Mouse (Mus musculus): ENCODE data around the gene Lrrc45. TPM values are rescaled to one million over a fixed set of nuclear protein-coding genes. Genes with fewer than 3 reads are reported as not detected.
"Not testable (repeated sequence)": the region's sequence is repeated elsewhere in the genome, so short reads cannot be mapped to it uniquely, and the experiment has no call there.

Gene Lrrc45
- polyA plus RNA-seq (2015; fragmentation: Nextera tagmentation; extraction: Ambion mirVana): 5.1 and 5.4 TPM in 2 replicates

DNA sequence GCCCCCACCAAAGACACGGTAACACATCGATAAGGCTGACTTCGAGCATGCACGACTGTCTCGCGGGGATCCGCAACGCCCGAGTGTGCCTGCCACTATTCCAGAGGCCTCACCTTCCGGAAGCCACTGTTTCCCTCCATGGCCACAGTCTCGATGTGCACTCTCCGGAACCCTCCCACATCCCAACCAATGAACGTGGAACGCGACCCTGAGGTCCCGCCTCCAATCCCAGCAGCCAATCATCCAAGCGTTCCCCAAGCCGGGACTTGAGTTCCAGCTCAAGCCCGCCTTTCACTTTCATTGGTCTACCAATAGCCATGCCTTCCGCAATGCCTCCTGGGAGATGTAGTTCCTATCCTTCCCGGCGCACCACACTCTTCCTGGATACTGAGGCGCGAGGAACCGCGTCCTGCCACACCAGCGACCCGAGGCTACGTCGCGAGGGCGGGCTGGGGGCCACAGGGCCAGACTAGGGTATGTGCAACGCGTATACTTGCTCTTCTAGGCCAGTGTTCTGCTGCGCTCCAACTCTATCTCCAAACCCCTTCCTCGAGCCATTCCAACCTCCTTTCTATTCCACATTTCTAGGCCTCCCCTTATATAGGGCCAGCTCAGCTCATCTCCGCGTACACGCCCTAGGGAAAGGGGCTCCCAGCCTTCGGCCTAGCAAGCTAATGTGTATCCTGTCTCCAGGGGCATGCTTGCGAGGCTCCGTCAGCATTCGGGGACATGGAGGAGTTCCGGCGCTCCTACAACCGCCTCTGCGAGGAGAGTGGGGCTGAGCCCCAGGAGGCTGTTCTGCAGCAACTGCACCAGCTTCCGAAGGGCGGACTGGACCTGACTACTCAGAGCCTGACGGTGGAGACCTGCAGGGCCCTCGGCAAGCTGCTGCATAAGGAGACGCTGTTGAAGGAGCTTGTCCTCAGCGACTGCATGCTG is at the start of gene Lrrc45, which contains the start of gene Cenpx:
Gene Lrrc45, plus strand, starts transcription at position 346 of the 939 bp plus-strand sequence.
Gene Cenpx, minus strand, starts transcription at position 159 of the 939 bp plus-strand sequence.
- WGBS (ENCODE audit: insufficient replicate concordance): 2% methylated on average over 52 of the region's 53 CpGs

DNA sequence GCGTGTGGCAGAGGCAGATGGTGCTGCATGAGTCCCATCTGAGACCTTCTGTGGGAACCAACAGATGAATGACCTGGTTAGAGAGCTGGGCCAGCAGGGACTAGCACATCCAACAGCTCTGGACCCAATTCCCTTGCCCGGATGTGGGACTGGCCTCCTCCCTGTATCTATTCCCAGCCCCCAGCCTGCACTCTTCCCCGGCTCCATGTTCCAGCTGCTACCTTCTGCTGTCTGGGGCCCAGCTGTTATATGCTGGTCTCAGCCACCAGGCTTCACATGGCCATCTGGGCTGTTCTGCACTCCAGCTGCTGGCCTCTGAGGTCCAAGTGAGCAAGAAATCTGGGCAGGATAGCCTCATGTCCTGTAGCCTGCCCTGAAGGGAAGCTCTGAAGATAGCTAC is 48.3 kb upstream of the Lrrc45 start:
- H3K4me2 ChIP-seq (ENCODE audit: low read depth, low read length): no peak overlapping the region
- DNase-seq (no peak), ATAC-seq (no peak)
- H3K9me3 ChIP-seq (ENCODE audit: low read length): no peaks in the 10 kb centered on the region
- 88% methylated on average over 3 of the region's 3 CpGs for WGBS (ENCODE audit: insufficient replicate concordance)
- peaks cover 7% of the 10 kb centered on the region for H3K4me1 ChIP-seq (ENCODE audit: insufficient read depth)
- TF ChIP-seq EP300 (IDR thresholded peaks at IDR 0.05; ENCODE audit: low read depth): no peak
- TF ChIP-seq CTCF (IDR thresholded peaks at IDR 0.05; ENCODE audit: low read depth): no peak
- peaks cover 41% of the 10 kb centered on the region for H3K27me3 ChIP-seq (ENCODE audit: insufficient read depth, low read length)
- H3K27ac ChIP-seq (ENCODE audit: low read depth): no peak overlapping the region
- H3K4me3 ChIP-seq (ENCODE audit: low read depth, low read length): no peak overlapping the region
- no peaks in the 10 kb centered on the region for H3K36me3 ChIP-seq (replicated peaks; ENCODE audit: insufficient read depth, low read length)
- no peak overlapping the region for H3K9ac ChIP-seq (replicated peaks)

More for the DNA sequence above, at the start of gene Lrrc45, which contains the start of gene Cenpx:
- no peaks in the 10 kb centered on the region for H3K27me3 ChIP-seq (ENCODE audit: insufficient read depth, low read length)
- ATAC-seq (peak; percentile 95), DNase-seq (peak; percentile 96)
- peak within 1 kb of the TSS; percentile 67 for H3K4me3 ChIP-seq (ENCODE audit: low read depth, low read length)
- peak within 1 kb of the TSS; percentile 70 for H3K9ac ChIP-seq (replicated peaks)
- H3K27ac ChIP-seq (ENCODE audit: low read depth): peak within 1 kb of the TSS; percentile 84
- H3K4me1 ChIP-seq (ENCODE audit: insufficient read depth): peaks cover 15% of the 10 kb centered on the region
- peaks cover 18% of the 10 kb centered on the region for H3K36me3 ChIP-seq (replicated peaks; ENCODE audit: insufficient read depth, low read length)
- H3K9me3 ChIP-seq (ENCODE audit: low read length): no peaks in the 10 kb centered on the region
- TF ChIP-seq EP300 (IDR thresholded peaks at IDR 0.05; ENCODE audit: low read depth) (no peak), CTCF (IDR thresholded peaks at IDR 0.05; ENCODE audit: low read depth) (no peak)
- H3K4me2 ChIP-seq (ENCODE audit: low read depth, low read length): peak within 1 kb of the TSS; percentile 99

DNA sequence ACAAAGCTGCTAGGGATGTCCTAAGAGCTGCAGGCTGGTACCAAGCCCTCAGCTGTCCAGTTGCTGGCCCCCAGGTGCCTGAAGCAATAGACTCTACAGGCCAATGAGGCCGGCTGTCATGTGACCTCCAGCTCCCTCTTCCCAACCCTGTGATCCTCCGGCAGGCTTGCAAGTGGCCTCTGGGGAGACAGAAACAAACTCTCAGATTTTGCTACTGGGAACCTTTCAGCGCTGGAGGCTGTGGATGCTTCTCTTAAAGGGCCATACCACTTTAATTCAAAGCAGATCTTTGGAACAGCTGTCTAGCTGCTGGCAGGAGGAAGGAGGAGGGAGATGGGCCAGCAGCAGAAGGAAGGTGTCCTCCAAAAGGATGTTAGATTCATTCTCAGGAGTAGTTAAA is 47.1 kb upstream of the Lrrc45 start:
- TF ChIP-seq EP300 (IDR thresholded peaks at IDR 0.05; ENCODE audit: low read depth) (no peak), CTCF (IDR thresholded peaks at IDR 0.05; ENCODE audit: low read depth) (no peak)
- H3K36me3 ChIP-seq (replicated peaks; ENCODE audit: insufficient read depth, low read length): no peaks in the 10 kb centered on the region
- ATAC-seq: no peak
- H3K27me3 ChIP-seq (ENCODE audit: insufficient read depth, low read length): peaks cover 29% of the 10 kb centered on the region
- DNase-seq: no peak
- WGBS (ENCODE audit: insufficient replicate concordance): 24% methylated on average over 3 of the region's 3 CpGs
- no peak overlapping the region for H3K4me3 ChIP-seq (ENCODE audit: low read depth, low read length)
- H3K4me1 ChIP-seq (ENCODE audit: insufficient read depth): no peaks in the 10 kb centered on the region
- H3K27ac ChIP-seq (ENCODE audit: low read depth): no peak overlapping the region
- no peak overlapping the region for H3K4me2 ChIP-seq (ENCODE audit: low read depth, low read length)
- no peak overlapping the region for H3K9ac ChIP-seq (replicated peaks)
- H3K9me3 ChIP-seq (ENCODE audit: low read length): no peaks in the 10 kb centered on the region

DNA sequence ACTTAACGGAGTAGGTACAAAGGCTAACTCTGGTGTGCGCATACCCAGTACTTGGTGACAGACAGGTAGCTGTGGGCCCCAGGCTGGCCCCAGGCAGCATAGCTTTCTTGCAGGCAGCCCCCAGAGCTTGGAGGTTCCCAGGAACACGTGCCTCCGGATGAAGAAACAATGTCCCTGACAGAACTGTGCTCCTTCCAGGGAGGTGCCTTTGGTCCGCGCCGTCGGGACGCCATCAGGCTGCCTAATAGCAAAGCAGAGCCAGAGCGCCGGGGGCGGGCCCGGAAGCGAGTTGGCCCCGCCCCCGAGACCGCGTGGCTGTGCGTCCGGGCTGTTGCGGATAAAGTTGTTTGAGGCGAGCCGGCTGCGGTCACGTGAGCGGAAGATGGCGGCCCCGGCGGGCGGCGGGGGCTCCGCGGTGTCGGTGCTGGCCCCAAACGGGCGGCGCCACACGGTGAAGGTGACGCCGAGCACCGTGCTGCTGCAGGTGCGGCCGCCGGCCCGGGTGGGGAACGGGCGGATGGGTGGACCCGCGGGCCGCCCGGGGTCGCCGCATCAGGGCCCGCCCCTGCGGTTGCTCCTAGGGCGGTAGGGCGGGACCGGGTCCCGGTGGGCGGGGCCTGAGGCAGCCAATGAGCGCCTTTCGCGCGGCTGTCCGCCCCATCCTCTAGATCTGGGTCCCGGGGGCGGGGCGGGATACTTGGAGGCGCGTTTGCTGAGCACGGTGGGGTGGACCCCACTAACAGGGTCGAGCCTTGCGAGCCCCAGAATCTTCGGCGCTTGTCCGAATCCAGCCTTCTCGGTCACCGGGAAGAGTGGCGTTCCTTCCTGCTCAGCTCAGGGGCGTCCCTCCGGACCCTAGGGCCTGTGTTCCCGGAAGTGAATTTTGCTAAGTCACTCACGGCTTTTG is 40.8 kb upstream of the Lrrc45 start, which contains the start of gene Aspscr1:
Gene Aspscr1, plus strand, starts transcription at position 287 of the 907 bp plus-strand sequence.
- Histone ChIP-seq H3K9ac (replicated peaks) (peak within 1 kb of the TSS; percentile 71), H3K4me1 (ENCODE audit: insufficient read depth) (peaks cover 37% of the 10 kb centered on the region), H3K27me3 (ENCODE audit: insufficient read depth, low read length) (no peaks in the 10 kb centered on the region), H3K4me2 (ENCODE audit: low read depth, low read length) (peak within 1 kb of the TSS; percentile 79), H3K4me3 (ENCODE audit: low read depth, low read length) (peak within 1 kb of the TSS; percentile 75), H3K27ac (ENCODE audit: low read depth) (peak within 1 kb of the TSS; percentile 83), H3K9me3 (ENCODE audit: low read length) (no peaks in the 10 kb centered on the region), H3K36me3 (replicated peaks; ENCODE audit: insufficient read depth, low read length) (peaks cover 3% of the 10 kb centered on the region; the same call in 1 of the 2 replicates)
- DNase-seq (peak; percentile 97), ATAC-seq (peak; percentile 95)
- no peak for TF ChIP-seq CTCF (IDR thresholded peaks at IDR 0.05; ENCODE audit: low read depth)
- TF ChIP-seq EP300 (IDR thresholded peaks at IDR 0.05; ENCODE audit: low read depth): no peak
- WGBS (ENCODE audit: insufficient replicate concordance): 3% methylated on average over 57 of the region's 83 CpGs

DNA sequence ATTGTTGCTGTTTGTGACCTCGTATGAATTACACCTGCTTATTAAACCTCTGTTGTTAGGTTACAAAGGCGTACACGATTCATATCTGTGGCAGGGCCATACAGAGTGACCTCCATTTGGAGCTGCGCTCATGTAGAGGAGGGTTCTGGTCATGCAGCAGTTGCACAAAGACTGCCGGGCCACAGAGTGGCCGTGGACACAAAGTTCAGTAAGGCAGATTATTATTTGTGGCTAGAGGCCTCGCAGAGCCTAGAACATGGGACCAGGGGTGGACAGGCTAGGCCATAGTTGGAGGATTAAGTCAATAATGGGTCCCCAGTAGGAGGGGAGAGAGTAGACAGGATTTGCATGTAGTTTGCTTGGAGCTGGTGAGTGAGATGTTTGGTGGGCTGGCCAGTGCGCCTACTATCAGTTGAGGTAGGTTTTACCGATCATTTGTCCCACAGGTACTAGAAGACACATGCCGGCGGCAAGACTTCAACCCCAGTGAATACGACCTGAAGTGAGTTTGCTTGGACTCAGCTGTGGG is 40.1 kb upstream of the Lrrc45 start:
- Histone ChIP-seq H3K9ac (replicated peaks) (peak overlapping the region; percentile 71), H3K27ac (ENCODE audit: low read depth) (peak overlapping the region; percentile 83), H3K36me3 (replicated peaks; ENCODE audit: insufficient read depth, low read length) (peaks cover 9% of the 10 kb centered on the region), H3K4me3 (ENCODE audit: low read depth, low read length) (peak overlapping the region; percentile 75), H3K27me3 (ENCODE audit: insufficient read depth, low read length) (no peaks in the 10 kb centered on the region), H3K4me2 (ENCODE audit: low read depth, low read length) (peak overlapping the region; percentile 79), H3K9me3 (ENCODE audit: low read length) (no peaks in the 10 kb centered on the region), H3K4me1 (ENCODE audit: insufficient read depth) (peaks cover 37% of the 10 kb centered on the region)
- WGBS (ENCODE audit: insufficient replicate concordance): 30% methylated on average over 12 of the region's 12 CpGs
- TF ChIP-seq EP300 (IDR thresholded peaks at IDR 0.05; ENCODE audit: low read depth) (peak; percentile 48; the same call in 1 of the 2 replicates), CTCF (IDR thresholded peaks at IDR 0.05; ENCODE audit: low read depth) (no peak)
- ATAC-seq: peak; percentile 16
- DNase-seq: no peak

DNA sequence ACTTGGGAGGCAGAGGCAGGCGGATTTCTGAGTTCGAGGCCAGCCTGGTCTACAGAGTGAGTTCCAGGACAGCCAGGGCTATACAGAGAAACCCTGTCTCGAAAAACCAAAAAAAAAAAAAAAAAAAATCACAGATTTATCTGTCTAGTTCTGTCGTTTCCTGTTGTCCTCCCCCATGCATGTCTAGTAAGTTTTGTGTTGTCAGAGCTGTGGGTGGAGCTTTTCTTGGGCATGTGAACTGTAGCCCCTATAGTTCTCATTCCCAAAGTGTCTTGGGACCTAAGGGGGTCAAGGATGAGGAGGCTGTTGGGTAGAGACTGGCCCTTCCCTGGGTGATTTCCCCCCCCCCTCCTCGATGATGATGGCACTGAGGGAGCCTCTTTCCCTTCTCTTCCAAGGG is 37.9 kb upstream of the Lrrc45 start:
- not testable (repeated sequence) for H3K27ac ChIP-seq (ENCODE audit: low read depth); DNase-seq; H3K9me3 ChIP-seq (ENCODE audit: low read length); H3K4me2 ChIP-seq (ENCODE audit: low read depth, low read length); ATAC-seq; H3K4me3 ChIP-seq (ENCODE audit: low read depth, low read length); H3K27me3 ChIP-seq (ENCODE audit: insufficient read depth, low read length)
- Histone ChIP-seq H3K9ac (replicated peaks) (0 out of 2 replicates have a peak overlapping the region, but pooled peaks have one; percentile 16), H3K4me1 (ENCODE audit: insufficient read depth) (peaks cover 37% of the 10 kb centered on the region), H3K36me3 (replicated peaks; ENCODE audit: insufficient read depth, low read length) (peaks cover 22% of the 10 kb centered on the region)
- 66% methylated on average over 4 of the region's 5 CpGs for WGBS (ENCODE audit: insufficient replicate concordance)
